Mouse (Mus musculus) heart, postnatal 0 days (tissue): ENCODE measurements around the gene Alkbh7.

Source experiments
- CTCF ChIP-seq: IDR thresholded peaks from 2 replicates; pipeline ENCODE4 v1.5.1; 2016; ENCODE audit warnings: antibody characterized with exemption, control low read depth, low read depth
- EP300 ChIP-seq: IDR thresholded peaks from 2 replicates; pipeline ENCODE4 v1.6.1; 2016; ENCODE audit warnings: antibody characterized with exemption, low read depth

DNA sequence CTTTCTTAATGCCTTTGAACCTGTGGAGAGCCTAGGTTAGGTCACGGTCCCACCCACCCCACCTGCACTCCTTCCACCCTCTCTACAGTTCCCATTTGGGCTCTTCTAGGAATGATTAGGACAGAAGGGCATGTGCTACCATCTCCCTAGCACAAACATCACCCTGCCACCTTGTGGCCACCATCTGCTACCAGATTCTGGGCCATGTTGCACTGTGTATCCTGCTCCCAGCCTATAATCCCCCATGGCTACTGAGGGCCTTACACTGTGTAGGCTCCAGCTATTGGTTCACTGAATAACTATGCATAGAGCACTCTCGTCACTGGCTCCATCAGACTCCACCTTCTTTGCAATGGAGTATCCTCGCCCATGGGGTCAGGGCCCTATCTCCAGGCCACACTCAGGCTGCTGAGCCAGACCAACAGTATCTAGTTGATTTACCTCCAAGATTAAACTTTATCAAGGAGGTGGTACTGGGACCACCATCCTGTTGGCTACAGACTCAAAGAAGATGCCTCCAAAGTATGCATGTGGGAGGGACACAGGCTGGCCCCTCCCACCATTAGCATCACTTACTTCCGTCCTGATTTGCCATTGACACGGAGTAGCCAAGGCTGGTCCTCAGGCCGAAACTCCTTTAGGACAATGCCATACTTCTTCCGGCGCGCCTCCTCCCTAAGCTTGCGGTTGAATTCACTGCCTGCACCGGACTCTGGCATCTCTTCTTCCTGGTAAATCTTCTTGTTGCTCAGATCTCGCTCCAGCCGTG is 10.2 kb downstream of the Alkbh7 start:
- TF ChIP-seq EP300 (no peak), CTCF (peak; percentile 55)
